Mouse (Mus musculus) MEL (cell line): Measurements from ENCODE around the gene Cldnd1. TPM values are rescaled to one million over a fixed set of nuclear protein-coding genes. Genes with fewer than 3 reads are reported as not detected.

Experiments
- DNase-seq: peaks from one replicate; pipeline ENCODE4 v3.0.0; 2011; ENCODE audit warnings: low read depth, low spot score
- H3K27ac ChIP-seq: 2 replicates; pipeline ENCODE4 v1.5.1; 2012; ENCODE audit warnings: low read depth, mild to moderate bottlenecking, control low read depth, low read length, moderate library complexity; ENCODE audit not compliant: control insufficient read depth
- H3K27me3 ChIP-seq, 2 experiments: fragments of 150-350 bp in 1 of 2; sonication (generic) in 1 of 2; 2 replicates each; pipeline ENCODE4 v1.6.1; 2012; ENCODE audit warnings: low read length in 2 of 2, mild to moderate bottlenecking in 2 of 2, improper control_type of control experiment in 1 of 2, moderate library complexity in 1 of 2; ENCODE audit not compliant: insufficient read depth in 2 of 2, control insufficient read depth in 1 of 2
- H3K36me3 ChIP-seq, 2 experiments: 2 replicates each; pipeline ENCODE4 v1.6.1; 2012 to 2014; ENCODE audit warnings: low read length in 2 of 2, improper control_type of control experiment in 1 of 2, inconsistent platforms in 1 of 2, mild to moderate bottlenecking in 1 of 2; ENCODE audit not compliant: insufficient read depth in 2 of 2, control insufficient read depth in 1 of 2
- H3K4me1 ChIP-seq, 2 experiments: fragments of 150-350 bp in 1 of 2; sonication (generic) in 1 of 2; 2 replicates each; pipeline ENCODE4 v1.6.1; 2012; ENCODE audit warnings: low read length in 2 of 2, improper control_type of control experiment in 1 of 2, mild to moderate bottlenecking in 1 of 2; ENCODE audit not compliant: insufficient read depth in 2 of 2, control insufficient read depth in 1 of 2
- H3K4me3 ChIP-seq, 2 experiments: fragments of 150-350 bp in 1 of 2; sonication (generic) in 1 of 2; 2 replicates each; pipeline ENCODE4 v1.5.1; 2012; ENCODE audit warnings: low read depth in 2 of 2, low read length in 2 of 2, mild to moderate bottlenecking in 2 of 2, moderate library complexity in 2 of 2, control low read depth in 1 of 2, improper control_type of control experiment in 1 of 2; ENCODE audit not compliant: control insufficient read depth in 1 of 2, insufficient read depth in 1 of 2
- H3K79me2 ChIP-seq: 2 replicates; pipeline ENCODE4 v1.6.1; 2012; ENCODE audit warnings: mild to moderate bottlenecking, low read length, moderate library complexity; ENCODE audit not compliant: control insufficient read depth, poor library complexity, insufficient read depth
- H3K9ac ChIP-seq: 2 replicates; pipeline ENCODE4 v1.6.1; 2012; ENCODE audit warnings: low read depth, mild to moderate bottlenecking, control low read depth, low read length, moderate library complexity; ENCODE audit not compliant: control insufficient read depth, poor library complexity, severe bottlenecking
- H3K9me3 ChIP-seq: fragments of 150-350 bp; sonication (generic); replicated peaks from 2 replicates; pipeline ENCODE4 v1.6.1; 2012; ENCODE audit warnings: mild to moderate bottlenecking, low read length, improper control_type of control experiment, moderate library complexity; ENCODE audit not compliant: insufficient read depth
- BHLHE40 ChIP-seq: IDR thresholded peaks from 2 replicates; pipeline ENCODE4 v1.6.1; 2012; ENCODE audit warnings: low read depth, mild to moderate bottlenecking, inconsistent platforms, low read length, improper control_type of control experiment, borderline replicate concordance
- CHD1 ChIP-seq: IDR thresholded peaks from 2 replicates; pipeline ENCODE4 v1.6.1; 2012; ENCODE audit warnings: low read depth, mild to moderate bottlenecking, inconsistent platforms, low read length, improper control_type of control experiment
- CHD2 ChIP-seq: IDR thresholded peaks from 2 replicates; pipeline ENCODE4 v1.6.1; 2011; ENCODE audit warnings: low read length, improper control_type of control experiment
- CTCF ChIP-seq, 3 experiments: IDR thresholded peaks in 2 of 3; conservative IDR thresholded peaks in 1 of 3; 2 replicates each; pipeline ENCODE4 v1.5.1; 2011 to 2012; ENCODE audit warnings: low read length in 3 of 3, low read depth in 2 of 3, mild to moderate bottlenecking in 2 of 3, improper control_type of control experiment in 1 of 3, inconsistent platforms in 1 of 3, mixed read lengths in 1 of 3, moderate library complexity in 1 of 3; ENCODE audit not compliant: control insufficient read depth in 1 of 3, insufficient read depth in 1 of 3, poor library complexity in 1 of 3, severe bottlenecking in 1 of 3
- E2F4 ChIP-seq: IDR thresholded peaks from 2 replicates; pipeline ENCODE4 v1.6.1; 2011; ENCODE audit warnings: low read depth, low read length, improper control_type of control experiment, borderline replicate concordance
- ETS1 ChIP-seq: IDR thresholded peaks from 2 replicates; pipeline ENCODE4 v1.6.1; 2012; ENCODE audit warnings: low read depth, mild to moderate bottlenecking, inconsistent platforms, low read length, improper control_type of control experiment, moderate library complexity
- GABPA ChIP-seq: IDR thresholded peaks from 2 replicates; pipeline ENCODE4 v1.6.1; 2012; ENCODE audit warnings: low read depth, mild to moderate bottlenecking, inconsistent platforms, low read length, improper control_type of control experiment, moderate library complexity
- GATA1 ChIP-seq: IDR thresholded peaks from 2 replicates; pipeline ENCODE4 v1.6.1; 2011; ENCODE audit warnings: low read depth, low read length, improper control_type of control experiment
- KAT2A ChIP-seq: conservative IDR thresholded peaks from 2 replicates; pipeline ENCODE4 v1.6.1; 2012; ENCODE audit warnings: low read depth, low read length, improper control_type of control experiment, inconsistent platforms
- MAZ ChIP-seq: IDR thresholded peaks from 2 replicates; pipeline ENCODE4 v1.6.1; 2012; ENCODE audit warnings: low read depth, mild to moderate bottlenecking, inconsistent platforms, low read length, improper control_type of control experiment
- MEF2A ChIP-seq: IDR thresholded peaks from 2 replicates; pipeline ENCODE4 v1.6.1; 2014; ENCODE audit warnings: low read depth, mild to moderate bottlenecking, inconsistent platforms, low read length, improper control_type of control experiment; ENCODE audit not compliant: poor library complexity, insufficient replicate concordance, severe bottlenecking; ENCODE audit errors: extremely low read depth
- MYB ChIP-seq: IDR thresholded peaks from 2 replicates; pipeline ENCODE4 v1.6.1; 2011; ENCODE audit warnings: mild to moderate bottlenecking, low read depth, low read length, improper control_type of control experiment
- MYC ChIP-seq: IDR thresholded peaks from 2 replicates; pipeline ENCODE4 v1.6.1; 2011; ENCODE audit warnings: low read depth, mild to moderate bottlenecking, low read length, improper control_type of control experiment, moderate library complexity
- NELFE ChIP-seq: IDR thresholded peaks from 2 replicates; pipeline ENCODE4 v1.6.1; 2011; ENCODE audit warnings: low read depth, low read length, improper control_type of control experiment
- POLR2A ChIP-seq, 2 experiments: IDR thresholded peaks; 2 replicates each; pipeline ENCODE4 v1.6.1; 2011 to 2012; ENCODE audit warnings: low read length in 2 of 2, mild to moderate bottlenecking in 2 of 2, control low read depth in 1 of 2, improper control_type of control experiment in 1 of 2, low read depth in 1 of 2, moderate library complexity in 1 of 2; ENCODE audit not compliant: control insufficient read depth in 1 of 2, insufficient read depth in 1 of 2, poor library complexity in 1 of 2
- POLR2AphosphoS2 ChIP-seq: IDR thresholded peaks from 2 replicates; pipeline ENCODE4 v1.6.1; 2011; ENCODE audit warnings: low read length, improper control_type of control experiment
- SIN3A ChIP-seq: IDR thresholded peaks from 2 replicates; pipeline ENCODE4 v1.6.1; 2012; ENCODE audit warnings: low read length, improper control_type of control experiment, inconsistent platforms
- TAL1 ChIP-seq: IDR thresholded peaks from 2 replicates; pipeline ENCODE4 v1.6.1; 2012; ENCODE audit warnings: mild to moderate bottlenecking, inconsistent platforms, low read length, moderate library complexity, mixed read lengths
- TBP ChIP-seq: IDR thresholded peaks from 2 replicates; pipeline ENCODE4 v1.8.0; 2011; ENCODE audit warnings: low read depth, low read length, improper control_type of control experiment
- UBTF ChIP-seq: IDR thresholded peaks from 2 replicates; pipeline ENCODE4 v1.6.1; 2012; ENCODE audit warnings: low read depth, mild to moderate bottlenecking, inconsistent platforms, low read length, improper control_type of control experiment, moderate library complexity, borderline replicate concordance; ENCODE audit not compliant: insufficient read depth
- ZC3H11A ChIP-seq: IDR thresholded peaks from 2 replicates; pipeline ENCODE4 v1.6.1; 2012; ENCODE audit warnings: low read depth, mild to moderate bottlenecking, inconsistent platforms, low read length, improper control_type of control experiment
- ZKSCAN1 ChIP-seq: IDR thresholded peaks from 2 replicates; pipeline ENCODE4 v1.6.1; 2012; ENCODE audit warnings: low read depth, mild to moderate bottlenecking, inconsistent platforms, low read length, improper control_type of control experiment, moderate library complexity
- ZMIZ1 ChIP-seq: IDR thresholded peaks from 2 replicates; pipeline ENCODE4 v1.6.1; 2012; ENCODE audit warnings: low read depth, mild to moderate bottlenecking, inconsistent platforms, low read length, improper control_type of control experiment, moderate library complexity
- ZNF384 ChIP-seq: IDR thresholded peaks from 2 replicates; pipeline ENCODE4 v1.6.1; 2012; ENCODE audit warnings: low read depth, mild to moderate bottlenecking, inconsistent platforms, low read length, improper control_type of control experiment
- polyA plus RNA-seq, 2 experiments: library from polyadenylated mRNA; stranded (reverse) in 1 of 2; unstranded in 1 of 2; fragments of >175 nt in 1 of 2; fragments of >200 nt in 1 of 2; gene quantifications; 2 replicates each; pipeline versions ENCODE4 v1.2.1 to v1.2.4; 2012; ENCODE audit warnings: low replicate concordance in 2 of 2, low read depth in 1 of 2; ENCODE audit not compliant: insufficient read length in 2 of 2, insufficient read depth in 1 of 2, missing spikeins in 1 of 2
- total RNA-seq: library from RNA; depleted of rRNA; stranded (reverse); fragments of 300-350 nt; gene quantifications from 2 replicates; pipeline ENCODE4 v1.2.3, GENCODE M21; 2012

Cldnd1 gene
- total and polyA plus RNA-seq, 3 experiments, result 18.5 to 34.3 TPM; not detected in 1

GRCm38 (mm10) chr16:58708601-58709475 lies 18.9 kb upstream of the Cldnd1 start:
- no peak overlapping the region for H3K27ac ChIP-seq

DNA sequence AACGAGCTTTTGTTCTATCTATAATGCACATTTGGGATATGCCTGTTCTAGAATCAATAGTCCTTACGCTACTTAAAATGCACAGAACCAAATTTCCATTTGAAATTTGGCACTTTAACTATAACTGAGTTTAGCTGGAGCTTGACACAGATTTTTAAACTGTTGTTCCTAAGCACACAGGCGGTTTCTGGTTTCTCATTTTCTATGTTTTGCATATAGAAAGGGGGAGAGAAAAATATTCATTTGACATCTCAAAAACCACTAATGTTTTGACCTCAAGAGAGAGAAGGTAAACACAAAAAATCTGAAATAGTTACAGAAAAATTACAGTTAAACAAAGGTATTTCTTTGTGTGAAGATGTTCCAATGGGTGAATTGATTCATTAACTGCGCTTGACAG lies 18.2 kb upstream of the Cldnd1 start:
- no peaks in the 10 kb centered on the region for H3K9me3 ChIP-seq
- H3K36me3 ChIP-seq, result peaks cover 0 to 4% of the 10 kb centered on the region in 2 experiments; a peak in 2 of 4 replicates
- peaks cover 0 to 2% of the 10 kb centered on the region in 2 experiments; a peak in 2 of 4 replicates for H3K27me3 ChIP-seq
- no peaks in the 10 kb centered on the region for H3K79me2 ChIP-seq
- H3K4me3 ChIP-seq, result no peak overlapping the region
- TF ChIP-seq TAL1 (no peak), ETS1 (no peak), MYB (no peak), POLR2AphosphoS2 (no peak), CTCF (IDR thresholded peaks at IDR 0.05 in 2 of 3, conservative IDR thresholded peaks at IDR 0.05 in 1 of 3; ENCODE audit: control insufficient read depth in 1 of 3, insufficient read depth in 1 of 3, low read depth in 2 of 3, low read length in 3 of 3, poor library complexity in 1 of 3, severe bottlenecking in 1 of 3) (no peak), NELFE (no peak), POLR2A (IDR thresholded peaks at IDR 0.05; ENCODE audit: control insufficient read depth in 1 of 2, insufficient read depth in 1 of 2, low read depth in 1 of 2, low read length in 2 of 2, poor library complexity in 1 of 2) (no peak), ZMIZ1 (no peak), SIN3A (no peak), BHLHE40 (no peak), KAT2A (no peak), E2F4 (no peak), ZC3H11A (no peak)
- H3K4me1 ChIP-seq, result no peaks in the 10 kb centered on the region; a peak in 1 of 4 replicates
- no peak for DNase-seq
- H3K27ac ChIP-seq, result no peak overlapping the region
- H3K9ac ChIP-seq, result no peak overlapping the region

More at GRCm38 (mm10) chr16:58708601-58709475, 18.9 kb upstream of the Cldnd1 start:
- H3K79me2 ChIP-seq, result no peaks in the 10 kb centered on the region
- H3K9me3 ChIP-seq, result no peaks in the 10 kb centered on the region
- no peak overlapping the region for H3K9ac ChIP-seq
- no peak for TF ChIP-seq CHD1
- no peak for TF ChIP-seq TBP
- no peak for TF ChIP-seq POLR2A (IDR thresholded peaks at IDR 0.05; ENCODE audit: control insufficient read depth in 1 of 2, insufficient read depth in 1 of 2, low read depth in 1 of 2, low read length in 2 of 2, poor library complexity in 1 of 2)
- no peak for TF ChIP-seq ZNF384
- no peak for TF ChIP-seq GATA1
- TF ChIP-seq ETS1, result no peak
- TF ChIP-seq UBTF, result no peak
- no peak for TF ChIP-seq MYC
- TF ChIP-seq BHLHE40, result no peak
- TF ChIP-seq MAZ, result no peak
- no peak for TF ChIP-seq GABPA
- no peak for TF ChIP-seq CHD2
- TF ChIP-seq POLR2AphosphoS2, result no peak
- no peak for TF ChIP-seq MEF2A
- TF ChIP-seq MYB, result no peak
- no peak for TF ChIP-seq SIN3A
- TF ChIP-seq ZKSCAN1, result no peak
- TF ChIP-seq, all 39 proteins: peak for 0
- peaks cover 0 to 5% of the 10 kb centered on the region in 2 experiments; a peak in 2 of 4 replicates for H3K36me3 ChIP-seq
- no peak for DNase-seq
- no peaks in the 10 kb centered on the region; a peak in 1 of 4 replicates for H3K4me1 ChIP-seq
- H3K4me3 ChIP-seq, result no peak overlapping the region
- H3K27me3 ChIP-seq, result peaks cover 0 to 2% of the 10 kb centered on the region in 2 experiments; a peak in 1 of 4 replicates
